Mouse (Mus musculus) stomach, postnatal 0 days (tissue): ENCODE measurements at regions not wholly inside any gene's neighbourhood (a gene's known extent, or its start where the extent isn't known, plus 50 kb on each side); places are given as distances from the start of the nearest gene placed in this dataset.

Experiments
- CTCF ChIP-seq: IDR thresholded peaks from 2 replicates; pipeline ENCODE4 v1.5.1; 2016; ENCODE audit warnings: antibody characterized with exemption, low read depth, mild to moderate bottlenecking, moderate library complexity
- EP300 ChIP-seq: optimal IDR thresholded peaks from 2 replicates; pipeline ENCODE3; 2016; ENCODE audit warnings: antibody characterized with exemption

- no peak for TF ChIP-seq EP300
- TF ChIP-seq CTCF = no peak
Observed at GRCm38 (mm10) chr7:138472891-138473455, 75.4 kb upstream of the Tcerg1l start.
